Mouse (Mus musculus) lung, adult 18-20 months (tissue): Measurements from ENCODE around the gene Rftn1.

Experiments used
- DNase-seq, 2 experiments: peaks; one replicate each; pipeline ENCODE4 v3.0.0; 2022; ENCODE audit warnings: mixed read lengths in 2 of 2

Gene Rftn1

DNA sequence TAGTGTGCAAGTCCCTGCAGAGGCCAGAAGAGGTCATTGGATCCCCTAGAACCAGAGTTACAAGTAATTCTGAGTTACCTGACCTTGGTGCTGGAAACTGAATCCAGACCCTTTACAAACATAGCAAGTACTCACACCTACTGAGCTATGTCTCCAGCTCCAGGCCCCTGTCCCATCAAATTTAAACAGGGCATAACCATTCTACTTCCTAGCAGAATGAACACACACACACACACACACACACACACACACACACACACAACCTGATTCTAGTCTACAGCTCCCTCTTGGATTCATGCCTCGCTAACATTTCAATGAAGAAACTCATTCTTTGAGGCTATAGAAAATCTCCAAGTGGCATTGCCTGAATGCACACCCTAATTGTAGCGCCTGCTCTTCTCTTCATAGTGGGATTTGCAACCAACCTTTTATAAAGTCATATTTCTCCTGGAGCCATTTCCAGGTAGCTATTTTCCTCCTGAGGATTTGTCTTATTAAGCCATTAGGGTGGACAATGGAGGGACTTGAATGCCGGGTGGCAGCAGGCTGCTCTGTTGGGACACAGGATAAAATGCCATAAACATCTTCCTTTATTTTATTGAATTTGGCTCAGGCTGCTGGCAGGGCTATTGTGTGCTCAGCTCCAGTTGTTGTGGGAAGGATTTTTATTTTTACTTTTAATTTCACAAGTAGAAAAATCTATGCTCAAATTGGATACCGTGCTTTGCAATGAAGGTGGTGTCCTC is 213.6 kb downstream of the Rftn1 start:
- no peak for DNase-seq

DNA sequence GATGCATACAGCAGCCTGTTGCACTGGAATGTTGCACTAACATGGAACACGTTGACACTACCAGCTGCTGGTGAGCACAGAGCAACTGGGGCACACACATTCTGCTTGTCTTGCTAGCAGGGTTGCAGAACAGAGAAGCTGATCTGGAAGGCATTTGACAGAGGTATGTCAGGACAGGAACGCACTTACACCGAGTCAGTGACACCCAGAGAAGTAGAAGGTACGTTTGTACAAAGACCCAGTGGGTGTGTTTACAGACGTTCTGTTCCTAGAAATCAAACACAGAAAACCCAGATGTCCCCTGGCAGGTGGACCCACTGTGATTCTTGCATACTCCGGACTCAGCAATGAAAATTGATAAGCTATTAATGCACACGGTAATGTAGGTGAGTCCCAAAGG is 215.0 kb downstream of the Rftn1 start:
- DNase-seq = no peak

DNA sequence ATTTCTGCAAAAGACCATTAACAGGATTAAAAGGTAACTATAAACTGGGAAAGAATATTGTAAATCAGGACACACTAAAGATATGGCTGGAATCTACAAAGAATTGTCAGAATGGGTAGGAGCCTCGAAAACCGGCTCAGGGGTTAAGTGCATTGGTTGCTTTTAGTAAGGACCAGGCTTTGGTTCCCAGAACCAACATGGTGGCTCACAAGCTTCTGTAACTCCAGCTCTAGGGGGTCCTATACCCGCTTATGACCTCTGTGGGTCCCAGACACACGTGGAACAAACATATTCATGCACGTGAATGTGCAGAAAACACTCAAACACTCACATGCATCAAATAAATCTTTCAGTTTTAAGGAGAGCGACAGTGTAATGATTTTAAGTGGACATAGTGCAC is 215.5 kb downstream of the Rftn1 start:
- no peak for DNase-seq

DNA sequence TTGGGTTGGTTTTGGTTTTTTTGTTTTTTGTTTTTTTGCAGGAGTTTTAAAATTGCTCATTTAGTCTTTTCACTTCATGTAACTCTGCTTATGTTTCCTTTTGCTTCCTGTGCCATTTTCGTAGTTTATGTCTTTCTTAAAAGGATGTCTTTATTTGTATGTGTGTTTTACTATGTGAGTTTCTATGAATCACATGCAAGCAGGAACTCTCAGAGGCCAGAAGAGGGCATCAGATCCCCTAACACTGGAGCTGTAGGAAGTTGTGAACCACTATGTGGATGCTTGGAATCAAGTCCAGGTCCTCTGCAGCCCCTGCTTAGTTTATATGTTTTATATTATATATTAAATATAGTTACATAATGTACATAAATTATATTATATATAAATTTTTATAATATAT is 218.3 kb downstream of the Rftn1 start:
- DNase-seq = no peak

DNA sequence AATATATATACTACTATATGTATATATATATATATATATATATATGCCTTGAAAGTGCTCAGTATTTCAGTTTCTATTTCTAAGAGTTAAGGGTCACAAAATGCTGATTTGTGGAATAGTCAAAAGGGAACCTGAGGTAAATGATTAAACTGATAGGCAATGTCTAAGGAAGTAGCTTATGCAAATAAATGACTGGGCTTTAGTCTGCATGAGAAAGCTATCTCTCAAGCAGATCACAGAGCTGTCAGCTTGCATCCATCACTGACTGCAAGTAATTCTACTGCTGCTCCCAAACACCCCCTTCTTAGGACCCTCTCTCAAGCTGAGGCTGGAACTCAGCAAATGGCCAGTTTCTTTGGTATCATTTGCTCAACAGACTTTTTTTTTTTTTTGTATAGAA is 219.4 kb downstream of the Rftn1 start:
- no peak for DNase-seq

DNA sequence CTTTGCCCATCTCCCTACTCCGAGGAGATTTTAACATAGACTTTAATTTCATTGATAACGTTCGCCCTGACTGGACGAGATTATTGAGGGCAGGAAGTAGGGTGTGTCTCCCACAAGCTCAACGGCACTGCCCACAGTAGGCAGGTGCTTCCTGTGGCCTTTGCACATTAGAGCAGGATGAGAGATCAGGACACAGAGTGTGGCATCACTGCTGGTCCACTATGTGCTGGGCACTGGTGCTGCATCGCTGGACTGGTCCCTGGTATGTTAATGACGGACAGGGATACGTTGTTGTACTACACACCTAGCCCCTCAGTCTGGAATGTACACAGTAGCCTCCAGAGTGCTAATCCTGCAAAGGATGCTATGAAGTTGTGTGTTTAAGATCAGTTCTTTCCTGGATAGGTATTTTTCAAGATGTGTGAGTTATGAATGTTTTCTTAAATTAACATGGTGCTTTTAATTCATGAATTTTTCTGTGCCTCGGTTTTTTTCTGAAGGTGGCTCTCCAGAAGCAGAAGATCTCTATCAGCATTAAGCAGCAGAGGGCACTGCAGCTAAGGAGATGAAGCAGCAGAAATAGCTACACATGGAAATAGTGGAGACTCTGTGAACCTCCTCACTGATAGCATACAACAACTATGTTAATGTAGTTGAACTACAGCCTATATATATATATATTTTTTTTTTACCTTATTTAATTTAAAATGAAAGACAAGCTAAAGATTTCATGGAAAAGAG is 221.8 kb downstream of the Rftn1 start:
- DNase-seq = peak; percentile 44 to 61

DNA sequence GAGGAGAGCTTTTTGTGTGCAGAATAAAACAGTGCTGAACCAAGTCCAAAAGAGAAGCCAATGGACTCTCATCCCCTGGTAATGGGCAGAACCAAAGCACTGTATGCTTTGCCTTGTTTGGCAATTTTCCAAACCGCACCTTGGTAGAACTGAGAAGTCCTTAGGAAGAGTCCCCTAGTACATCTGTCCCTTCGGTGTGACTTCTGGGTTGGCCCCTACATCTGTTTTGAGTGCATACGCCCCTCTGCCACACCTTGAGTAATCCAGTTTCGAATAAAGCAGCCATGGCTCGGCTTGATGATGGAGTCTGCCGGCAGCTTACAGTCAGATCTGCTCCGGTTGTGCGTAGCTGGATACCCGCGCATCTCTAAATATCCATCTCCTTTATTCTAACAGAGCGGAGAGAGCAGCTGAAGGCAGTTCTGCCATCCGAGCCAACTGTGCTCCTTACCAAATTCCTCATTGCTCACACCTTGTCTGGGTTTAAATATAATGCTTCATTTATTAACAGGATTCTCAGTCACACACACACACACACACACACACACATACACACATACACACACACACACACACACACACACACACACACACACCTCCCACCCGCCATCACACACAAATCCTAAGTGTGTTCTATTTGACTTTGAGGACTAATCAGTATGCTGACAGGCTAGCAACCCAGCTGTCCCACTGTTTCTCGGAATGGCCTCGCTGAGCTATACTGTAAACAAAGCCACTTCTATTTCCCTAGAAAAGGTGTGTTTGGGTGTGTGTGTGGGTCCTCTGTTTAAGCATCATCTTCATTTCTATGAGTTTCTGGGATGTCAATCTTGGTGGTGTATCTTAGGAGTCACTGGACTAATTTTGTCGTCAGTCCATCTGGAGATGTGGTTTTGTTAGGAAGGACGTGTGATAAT is 224.4 kb downstream of the Rftn1 start:
- DNase-seq = no peak

DNA sequence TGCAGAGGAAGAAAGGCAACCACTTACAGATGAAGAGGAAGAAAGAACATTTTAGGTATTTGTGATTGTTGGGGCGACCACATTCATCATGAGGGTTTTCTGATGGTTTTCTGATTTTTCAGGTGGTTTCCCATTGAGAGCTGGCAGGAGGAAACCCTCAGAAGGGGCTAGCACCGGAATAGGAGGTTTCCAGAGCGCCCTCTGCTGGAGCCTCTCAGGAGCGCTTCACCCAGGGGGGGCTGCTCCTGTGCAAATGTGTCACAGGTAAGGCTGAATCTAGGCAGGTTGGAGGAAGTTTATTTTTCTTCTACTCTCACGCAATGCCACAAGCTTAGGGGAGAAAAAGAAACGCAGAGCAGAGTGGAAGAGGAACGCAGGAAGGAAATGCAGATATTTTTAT is 225.4 kb downstream of the Rftn1 start:
- DNase-seq = no peak

DNA sequence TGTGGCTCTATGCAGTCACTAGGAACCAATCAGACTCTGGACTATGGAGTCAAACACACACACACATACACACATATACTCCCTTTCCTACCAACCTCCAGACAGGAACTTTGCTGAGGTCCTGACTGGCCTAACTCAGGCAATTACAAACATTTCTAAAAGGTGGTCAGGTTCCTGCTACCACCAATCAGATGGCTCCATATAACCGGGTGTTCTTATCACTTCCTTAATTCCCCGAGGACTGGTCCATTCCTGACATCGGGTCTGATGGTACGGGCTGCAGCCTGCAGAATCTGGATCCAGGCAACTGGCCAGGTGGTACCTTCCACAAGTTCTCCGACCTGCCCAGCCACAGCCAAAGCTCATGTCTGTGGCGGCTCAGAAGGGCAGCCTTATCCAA is 226.0 kb downstream of the Rftn1 start:
- no peak for DNase-seq

DNA sequence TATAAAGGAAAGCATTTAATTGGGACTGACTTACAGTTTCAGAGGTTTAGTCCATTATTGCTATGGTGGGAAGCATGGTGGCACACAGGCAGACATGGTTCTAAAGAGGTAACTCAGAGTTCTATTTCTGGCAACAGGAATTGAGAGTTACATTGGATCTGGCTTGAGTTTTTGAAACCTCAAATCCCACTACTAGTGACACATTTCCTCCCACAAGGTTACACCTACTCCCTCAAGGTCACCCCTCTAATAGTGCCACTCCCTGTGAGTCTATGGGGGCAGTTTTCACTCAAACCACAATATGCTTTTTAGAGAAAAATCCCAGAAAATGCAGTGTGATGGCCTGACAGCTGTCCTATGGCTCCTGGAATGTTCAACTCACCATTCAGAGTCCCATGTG is 231.5 kb downstream of the Rftn1 start:
- no peak for DNase-seq

DNA sequence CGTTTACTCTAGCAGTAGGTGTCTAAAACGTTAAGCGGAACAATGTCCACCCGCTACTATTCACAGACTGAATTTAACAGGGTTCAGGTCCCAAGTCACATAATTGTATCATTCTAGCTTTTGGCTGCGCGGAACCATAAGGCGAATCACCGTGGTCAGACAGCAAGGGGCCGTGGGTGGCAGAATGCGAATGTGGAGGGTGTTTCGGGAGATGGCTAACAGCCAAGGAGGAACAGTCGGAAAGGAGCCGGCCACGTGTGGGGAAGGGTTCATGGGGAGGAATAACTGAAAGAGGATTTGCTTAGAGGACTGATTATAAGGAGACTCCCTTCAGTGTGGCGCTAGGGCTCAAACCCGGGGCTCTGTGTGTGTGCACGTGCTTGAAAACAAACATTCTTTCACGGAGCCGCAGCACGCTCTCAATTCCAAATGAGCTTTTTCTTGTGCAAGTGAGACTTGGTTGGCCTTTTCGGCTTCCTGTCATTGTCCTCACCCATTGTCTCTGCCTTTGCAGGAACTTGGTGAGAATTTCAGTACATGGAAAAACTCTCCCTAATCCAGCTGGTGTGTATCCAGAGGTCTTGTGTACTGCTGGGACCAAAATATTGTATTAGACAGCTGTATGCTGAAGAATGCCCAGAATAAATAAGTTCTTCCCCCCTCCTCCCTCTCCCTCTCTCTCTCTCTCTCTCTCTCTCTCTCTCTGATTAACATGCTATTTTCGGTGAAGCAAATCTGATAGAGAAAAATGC is 238.4 kb downstream of the Rftn1 start:
- DNase-seq = peak in 1 of 2 experiments; percentile 3

DNA sequence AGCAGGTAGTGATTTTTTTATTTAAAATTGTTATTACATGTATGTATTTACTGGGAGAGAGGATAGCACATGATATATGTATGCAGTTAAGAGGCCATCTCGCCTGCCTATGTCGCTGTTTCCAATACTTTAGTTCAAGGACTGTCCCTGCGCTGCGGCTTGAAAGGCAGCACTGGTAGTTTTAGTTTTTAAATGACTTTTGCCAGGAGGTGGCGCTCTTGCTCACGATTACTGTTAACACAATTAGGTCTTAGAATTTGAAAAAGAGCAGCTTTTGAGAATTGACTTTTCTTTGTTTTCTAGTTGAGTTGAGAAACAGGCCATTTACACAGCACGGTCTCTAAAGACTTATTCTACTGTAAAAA is 239.0 kb downstream of the Rftn1 start:
- DNase-seq = peak; percentile 34 to 51

DNA sequence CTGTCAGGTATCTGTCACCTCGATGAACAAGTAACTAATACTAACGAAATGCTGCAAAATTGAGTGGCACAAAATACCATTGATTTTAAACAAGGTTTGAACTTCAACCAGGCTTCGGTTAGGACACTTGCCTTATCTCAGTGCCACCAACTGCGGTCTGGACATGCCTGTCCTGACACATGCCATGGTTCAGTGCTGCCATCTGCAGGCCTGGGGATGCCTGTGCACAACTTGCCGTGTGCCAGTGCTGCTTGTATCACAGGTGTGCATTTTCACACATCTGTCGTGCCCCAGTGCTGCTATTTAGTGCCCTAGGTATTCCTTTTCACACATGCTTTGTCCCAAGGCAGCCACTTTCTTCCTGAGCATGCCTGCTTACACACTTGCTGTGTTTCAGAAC is 247.8 kb downstream of the Rftn1 start:
- DNase-seq = no peak
